Mouse (Mus musculus) gastrocnemius, adult 8-10 months (tissue): ENCODE data around the gene B4galnt3. TPM values are rescaled to one million over a fixed set of nuclear protein-coding genes. Genes with fewer than 3 reads are reported as not detected.
A peak's percentile ranks its signal among the peaks of the same experiment; 100 is the strongest.
"Not testable (repeated sequence)": the region's sequence is repeated elsewhere in the genome, so short reads cannot be mapped to it uniquely, and the experiment has no call there.

Experiments
- DNase-seq, 2 experiments: peaks; one replicate each; pipeline ENCODE4 v3.0.0; 2022; ENCODE audit warnings: low spot score in 2 of 2
- total RNA-seq, 4 experiments: library from RNA; stranded (reverse); gene quantifications; 2 replicates each; pipeline ENCODE4 v1.2.4; 2022

Gene B4galnt3
- 1 to 10 TPM in 1 of 4 experiments, under 1 TPM in 3; 0.89 to 1.3 (median 0.95) TPM for total RNA-seq

GRCm38 (mm10) chr6:120294056-120294784 is at the start of gene B4galnt3, which contains the start of gene D330020A13Rik:
B4galnt3 (minus strand) TSS chr6:120294559.
D330020A13Rik (plus strand) TSS chr6:120294364.
- no peak for DNase-seq

- DNase-seq: no peak
Observed at GRCm38 (mm10) chr6:120343992-120344391, 49.6 kb upstream of the B4galnt3 start.

GRCm38 (mm10) chr6:120332351-120332750 is 38.0 kb upstream of the B4galnt3 start:
- no peak for DNase-seq

- peak; percentile 13 to 20 for DNase-seq
Observed at GRCm38 (mm10) chr6:120324295-120324927, 30.1 kb upstream of the B4galnt3 start.

GRCm38 (mm10) chr6:120320369-120320768 is 26.0 kb upstream of the B4galnt3 start:
- no peak for DNase-seq

- DNase-seq: no peak
Observed at GRCm38 (mm10) chr6:120319129-120319528, 24.8 kb upstream of the B4galnt3 start.

- DNase-seq: no peak
Observed at GRCm38 (mm10) chr6:120318303-120318940, 24.1 kb upstream of the B4galnt3 start.

- DNase-seq: no peak
Observed at GRCm38 (mm10) chr6:120312443-120312842, 18.1 kb upstream of the B4galnt3 start.

GRCm38 (mm10) chr6:120309787-120310186 is 15.4 kb upstream of the B4galnt3 start:
- no peak for DNase-seq

- DNase-seq: no peak
Observed at GRCm38 (mm10) chr6:120309338-120309737, 15.0 kb upstream of the B4galnt3 start.

- no peak for DNase-seq
Observed at GRCm38 (mm10) chr6:120306859-120307594, 12.7 kb upstream of the B4galnt3 start.

GRCm38 (mm10) chr6:120302755-120303316 is 8.5 kb upstream of the B4galnt3 start:
- no peak for DNase-seq

GRCm38 (mm10) chr6:120301137-120301536 is 6.8 kb upstream of the B4galnt3 start:
- no peak for DNase-seq

GRCm38 (mm10) chr6:120296589-120296988 is 2.2 kb upstream of the B4galnt3 start:
- not testable (repeated sequence) for DNase-seq

GRCm38 (mm10) chr6:120294785-120295133 is 400 bp upstream of the B4galnt3 start:
- no peak for DNase-seq

GRCm38 (mm10) chr6:120291396-120292009 is 2.9 kb downstream of the B4galnt3 start:
- no peak for DNase-seq

- no peak for DNase-seq
Observed at GRCm38 (mm10) chr6:120289430-120289829, 4.9 kb downstream of the B4galnt3 start.

GRCm38 (mm10) chr6:120288541-120288940 is 5.8 kb downstream of the B4galnt3 start:
- no peak for DNase-seq

- DNase-seq: no peak
Observed at GRCm38 (mm10) chr6:120287279-120287678, 7.1 kb downstream of the B4galnt3 start.

GRCm38 (mm10) chr6:120276874-120277449 is 17.4 kb downstream of the B4galnt3 start:
- DNase-seq: no peak
